Mouse (Mus musculus) olfactory bulb, adult 2 months (tissue): Measurements from ENCODE around the gene Sectm1b.

Source experiments
- CTCF ChIP-seq: fragments of 200-500 bp; IDR thresholded peaks from 2 replicates; pipeline ENCODE4 v1.5.1; 2012; ENCODE audit warnings: low read depth, mild to moderate bottlenecking, low read length, moderate library complexity; ENCODE audit not compliant: insufficient read depth
- POLR2A ChIP-seq: fragments of 200-500 bp; IDR thresholded peaks from 2 replicates; pipeline ENCODE4 v1.6.1; 2012; ENCODE audit warnings: mild to moderate bottlenecking, low read depth, low read length, moderate library complexity; ENCODE audit not compliant: insufficient read depth

GRCm38 (mm10) chr11:121017703-121018102 is 45.7 kb downstream of the Sectm1b start:
- TF ChIP-seq CTCF = peak; percentile 57; the same call in 1 of the 2 replicates
- no peak for TF ChIP-seq POLR2A
